Mouse (Mus musculus) lung, embryonic 16.5 days (tissue): Measurements from ENCODE around the gene Rasal2. TPM values are rescaled to one million over a fixed set of nuclear protein-coding genes. Genes with fewer than 3 reads are reported as not detected.

ENCODE experiments used
- ATAC-seq: fragments of 200-750 bp; cut with Nextera tagmentation; 2 replicates; pipeline ENCODE4 v1.8.0; 2017; ENCODE audit warnings: low read depth, mild to moderate bottlenecking, moderate library complexity
- H3K27ac ChIP-seq: fragments of 300-500 bp; sonication (generic); 2 replicates; pipeline ENCODE4 v1.5.1; 2014; ENCODE audit warnings: mild to moderate bottlenecking, control low read depth, low read length
- H3K27me3 ChIP-seq: fragments of 300-500 bp; sonication (generic); 2 replicates; pipeline ENCODE4 v1.6.1; 2014; ENCODE audit warnings: low read depth, low read length, mixed read lengths; ENCODE audit not compliant: control insufficient read depth, insufficient read depth
- H3K36me3 ChIP-seq: fragments of 300-500 bp; sonication (generic); 2 replicates; pipeline ENCODE4 v1.6.1; 2014; ENCODE audit warnings: low read length; ENCODE audit not compliant: control insufficient read depth, insufficient read depth
- H3K4me1 ChIP-seq: fragments of 300-500 bp; sonication (generic); replicated peaks from 2 replicates; pipeline ENCODE4 v1.6.1; 2014; ENCODE audit warnings: low read length, mixed read lengths; ENCODE audit not compliant: control insufficient read depth, insufficient read depth
- H3K4me2 ChIP-seq: fragments of 300-500 bp; sonication (generic); 2 replicates; pipeline ENCODE4 v1.6.1; 2014; ENCODE audit warnings: low read depth, low read length, control low read depth
- H3K4me3 ChIP-seq: fragments of 300-500 bp; sonication (generic); 2 replicates; pipeline ENCODE4 v1.5.1; 2014; ENCODE audit warnings: mild to moderate bottlenecking, low read length, control low read depth
- H3K9ac ChIP-seq: fragments of 300-500 bp; sonication (generic); 2 replicates; pipeline ENCODE4 v1.6.1; 2014; ENCODE audit warnings: low read length, control low read depth
- H3K9me3 ChIP-seq: fragments of 300-500 bp; sonication (generic); 2 replicates; pipeline ENCODE4 v1.6.1; 2016; ENCODE audit warnings: low read length; ENCODE audit not compliant: control insufficient read depth
- WGBS: fragments of 180-500 bp; shearing (Covaris S2); extraction: QIAGEN DNeasy Blood & Tissue Kit; methylation state at CpG from one replicate; pipeline ENCODE4 v1.1.7; 2014; 5-methylcytosine and 5-hydroxymethylcytosine counted together
- polyA plus RNA-seq: library from polyadenylated mRNA; unstranded; fragments of >200 nt; fragmentation: Nextera tagmentation; extraction: Ambion mirVana; gene quantifications from 2 replicates; pipeline ENCODE4 v1.2.1, GENCODE M21; 2015

The Rasal2 gene
- polyA plus RNA-seq, 1 experiment from 2014 or later: 8.5 TPM

DNA sequence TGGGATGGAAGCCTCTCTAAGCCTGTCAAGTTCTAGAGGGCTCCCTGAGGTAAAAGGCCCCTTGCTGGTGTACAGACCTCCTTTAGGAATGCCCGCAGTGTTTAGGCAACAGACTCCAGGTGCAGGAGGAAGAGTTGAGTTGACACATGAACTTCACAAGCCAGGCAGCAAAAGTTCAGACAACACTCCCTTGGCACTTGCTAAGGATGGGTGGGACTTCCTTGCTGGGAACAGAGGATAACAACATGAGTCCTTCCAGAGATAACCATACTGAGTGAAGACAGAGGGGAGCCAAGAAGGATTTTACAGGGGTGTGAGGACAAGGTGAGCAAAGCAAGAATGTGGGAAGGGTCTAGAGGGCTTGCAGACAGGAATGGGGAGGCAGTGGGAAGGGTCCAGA, 319.8 kb downstream of the Rasal2 start:
- Histone ChIP-seq H3K4me1 (no peaks in the 10 kb centered on the region), H3K4me3 (no peak overlapping the region), H3K27me3 (no peaks in the 10 kb centered on the region), H3K9ac (no peak overlapping the region), H3K27ac (no peak overlapping the region), H3K36me3 (no peaks in the 10 kb centered on the region), H3K4me2 (no peak overlapping the region), H3K9me3 (no peaks in the 10 kb centered on the region)
- WGBS: 100% methylated on average over 1 of the region's 1 CpGs
- no peak for ATAC-seq

DNA sequence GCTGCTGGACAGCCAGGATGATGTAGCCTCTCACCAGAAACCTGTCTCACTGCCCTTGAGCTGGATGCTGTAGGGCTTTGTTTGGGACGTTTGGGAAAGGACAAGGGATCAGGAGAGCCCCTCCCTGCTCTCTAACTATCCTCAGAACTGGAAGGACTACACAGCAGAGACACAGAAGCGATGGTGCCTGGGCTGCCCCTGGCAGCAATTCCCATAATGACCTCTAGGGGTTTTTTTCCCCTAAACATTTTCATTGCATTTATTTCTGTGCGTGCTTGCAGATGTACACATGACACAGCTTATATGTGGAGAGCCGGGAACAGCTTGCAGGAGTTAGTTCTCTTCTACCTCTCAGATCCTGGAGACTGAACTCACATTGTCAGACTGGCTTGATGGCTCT, 320.3 kb downstream of the Rasal2 start:
- H3K27ac ChIP-seq: no peak overlapping the region
- no peaks in the 10 kb centered on the region for H3K9me3 ChIP-seq
- no peak for ATAC-seq
- no peaks in the 10 kb centered on the region for H3K36me3 ChIP-seq
- H3K4me3 ChIP-seq: no peak overlapping the region
- 56% methylated on average over 4 of the region's 4 CpGs for WGBS
- H3K27me3 ChIP-seq: no peaks in the 10 kb centered on the region
- H3K9ac ChIP-seq: no peak overlapping the region
- no peaks in the 10 kb centered on the region for H3K4me1 ChIP-seq
- no peak overlapping the region for H3K4me2 ChIP-seq

DNA sequence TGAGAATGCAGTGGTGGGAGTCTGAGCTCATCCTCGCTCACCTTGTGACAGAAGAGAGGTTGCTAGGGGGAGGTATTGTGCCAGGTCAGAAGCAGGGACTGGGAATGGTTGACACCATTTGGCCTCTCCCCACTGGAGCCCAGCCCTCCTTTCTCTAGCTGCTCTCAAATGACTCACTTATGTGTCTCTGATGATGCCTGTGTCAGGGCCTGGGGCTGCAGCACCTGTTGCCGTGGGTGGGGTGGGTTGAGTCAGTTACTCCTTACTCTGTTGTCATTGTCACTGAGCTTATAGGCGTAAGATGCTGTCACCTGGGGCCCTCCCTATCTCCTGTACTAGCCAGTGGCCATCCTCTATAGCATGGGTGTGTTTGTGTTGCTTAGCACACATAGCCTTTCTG, 321.6 kb downstream of the Rasal2 start:
- H3K4me3 ChIP-seq: no peak overlapping the region
- WGBS: 58% methylated on average over 3 of the region's 3 CpGs
- no peaks in the 10 kb centered on the region for H3K27me3 ChIP-seq
- H3K4me1 ChIP-seq: no peaks in the 10 kb centered on the region
- H3K4me2 ChIP-seq: no peak overlapping the region
- H3K36me3 ChIP-seq: no peaks in the 10 kb centered on the region
- H3K9ac ChIP-seq: no peak overlapping the region
- ATAC-seq: no peak
- no peaks in the 10 kb centered on the region for H3K9me3 ChIP-seq
- H3K27ac ChIP-seq: no peak overlapping the region

DNA sequence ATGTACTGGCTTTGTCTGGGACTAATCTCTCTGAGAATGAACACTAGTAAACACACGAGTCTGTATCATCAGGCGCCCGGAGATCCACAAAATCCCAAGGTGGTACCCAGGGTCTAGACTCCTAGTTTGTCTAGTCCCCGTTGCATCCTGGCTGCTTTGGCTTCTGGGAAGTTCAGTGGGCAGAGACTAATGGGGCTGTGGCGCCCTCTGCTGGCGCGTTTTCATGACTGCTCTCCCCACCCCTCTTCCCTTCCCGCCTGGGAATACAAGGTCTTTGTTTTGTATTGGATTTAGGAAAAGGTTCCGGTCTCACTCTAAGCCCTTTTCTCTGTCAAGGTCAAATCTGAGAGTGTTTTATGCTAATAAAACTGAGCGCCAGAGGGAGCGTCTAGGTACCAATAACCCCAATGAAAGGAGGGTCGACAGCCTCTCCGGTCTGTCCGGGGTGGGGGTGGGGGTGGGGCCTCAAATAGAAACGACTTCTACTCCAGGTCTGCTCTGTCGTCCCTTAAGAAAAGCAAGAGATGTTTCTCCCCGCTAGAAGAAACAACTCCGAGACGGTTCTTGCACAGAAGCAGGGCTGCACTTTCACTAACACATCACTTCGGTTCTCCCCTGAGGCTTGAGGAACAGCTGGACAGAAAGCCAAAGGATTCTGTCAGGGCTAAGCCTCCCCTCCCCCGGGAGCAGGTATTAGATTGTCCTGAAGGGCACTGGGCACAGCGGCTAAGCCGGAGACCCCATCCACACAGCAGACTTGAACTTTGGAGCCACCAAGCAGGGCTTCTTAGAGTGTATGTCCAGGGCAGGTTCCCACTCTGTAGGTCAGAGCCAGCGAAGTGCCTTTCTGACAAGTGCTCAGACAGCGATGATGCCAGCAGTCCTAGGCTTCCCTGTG, 326.0 kb downstream of the Rasal2 start:
- Histone ChIP-seq H3K27ac (no peak overlapping the region), H3K9me3 (no peaks in the 10 kb centered on the region), H3K4me1 (peaks cover 2% of the 10 kb centered on the region; the same call in 1 of the 2 replicates), H3K9ac (peak overlapping the region; percentile 58), H3K36me3 (no peaks in the 10 kb centered on the region), H3K27me3 (no peaks in the 10 kb centered on the region), H3K4me2 (peak overlapping the region; percentile 62), H3K4me3 (peak overlapping the region; percentile 51)
- ATAC-seq: peak; percentile 74
- 9% methylated on average over 25 of the region's 25 CpGs for WGBS

Other genes with a start within 250 kb of the Rasal2 start
- 15.6 and 17.6 TPM in 2 replicates for gene Cryzl2, start 46.0 kb upstream of the Rasal2 start, polyA plus RNA-seq
- 2.5 and 3.0 TPM in 2 replicates for gene Sec16b, start 94.1 kb upstream of the Rasal2 start, polyA plus RNA-seq